Mouse (Mus musculus): ENCODE measurements around the gene Clasp2.

Gene Clasp2

GRCm38 (mm10) chr9:113805359-113805758 lies 64.1 kb downstream of the Clasp2 start:
- in situ Hi-C loops (cut with MboI; ENCODE audit: low pct_unique_long_range_greater_than_20kb in 1 of 2, low sequenced_read_pairs in 2 of 2, unreplicated experiment in 1 of 2): no loop called here

- in situ Hi-C loops (cut with MboI; ENCODE audit: low pct_unique_long_range_greater_than_20kb in 1 of 2, low sequenced_read_pairs in 2 of 2, unreplicated experiment in 1 of 2): no loop called here
These were observed 70.1 kb downstream of the Clasp2 start for GRCm38 (mm10) chr9:113811327-113811726.

GRCm38 (mm10) chr9:113811957-113812670 lies 70.8 kb downstream of the Clasp2 start:
- in situ Hi-C loops (cut with MboI; ENCODE audit: low pct_unique_long_range_greater_than_20kb in 1 of 2, low sequenced_read_pairs in 2 of 2, unreplicated experiment in 1 of 2): no loop called here

DNA sequence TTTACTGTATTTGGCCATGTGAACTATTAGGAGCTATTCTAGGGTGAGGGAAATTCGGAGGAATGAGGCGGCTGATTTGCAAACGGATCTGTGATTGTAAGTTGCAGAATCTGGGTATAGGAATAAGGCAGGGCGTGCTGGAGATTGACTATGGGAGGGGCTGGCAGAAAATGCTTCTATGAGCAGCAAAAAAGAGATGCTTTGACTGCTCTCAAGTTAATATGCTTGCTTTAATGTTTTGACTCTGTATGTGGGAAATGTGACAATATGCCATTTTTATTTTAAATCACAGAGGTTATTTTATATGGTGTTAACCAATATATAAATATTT lies 71.4 kb downstream of the Clasp2 start:
- in situ Hi-C loops (cut with MboI; ENCODE audit: low pct_unique_long_range_greater_than_20kb in 1 of 2, low sequenced_read_pairs in 2 of 2, unreplicated experiment in 1 of 2): no loop called here

GRCm38 (mm10) chr9:113813086-113813485 lies 71.8 kb downstream of the Clasp2 start:
- in situ Hi-C loops (cut with MboI; ENCODE audit: low pct_unique_long_range_greater_than_20kb in 1 of 2, low sequenced_read_pairs in 2 of 2, unreplicated experiment in 1 of 2): no loop called here

DNA sequence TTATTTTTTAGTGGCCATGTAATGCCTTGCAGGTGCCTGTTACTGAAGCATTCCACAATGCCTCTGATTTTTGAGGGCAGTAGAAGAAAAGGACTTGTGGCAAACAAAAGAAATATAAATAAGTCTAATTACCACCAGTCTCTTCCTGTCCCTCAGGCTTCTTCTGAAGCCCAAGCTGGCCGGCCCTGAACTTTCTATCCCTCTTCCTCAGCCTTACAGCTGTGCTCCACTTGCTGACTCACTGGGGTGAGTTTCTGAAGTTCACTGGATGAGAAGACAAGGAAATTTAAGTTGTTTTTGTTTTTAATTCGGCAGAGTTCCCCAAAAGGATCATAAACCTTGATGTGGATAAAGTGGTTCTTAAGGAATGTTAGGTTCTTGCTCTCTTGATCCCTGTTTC lies 74.6 kb downstream of the Clasp2 start:
- in situ Hi-C loops (cut with MboI; ENCODE audit: low pct_unique_long_range_greater_than_20kb in 1 of 2, low sequenced_read_pairs in 2 of 2, unreplicated experiment in 1 of 2): no loop called here

- in situ Hi-C loops (cut with MboI; ENCODE audit: low pct_unique_long_range_greater_than_20kb in 1 of 2, low sequenced_read_pairs in 2 of 2, unreplicated experiment in 1 of 2): no loop called here
These were observed 80.9 kb downstream of the Clasp2 start for GRCm38 (mm10) chr9:113822150-113822549.

- in situ Hi-C loops (cut with MboI; ENCODE audit: low pct_unique_long_range_greater_than_20kb in 1 of 2, low sequenced_read_pairs in 2 of 2, unreplicated experiment in 1 of 2): no loop called here
These were observed 87.4 kb downstream of the Clasp2 start for GRCm38 (mm10) chr9:113828719-113829118.

DNA sequence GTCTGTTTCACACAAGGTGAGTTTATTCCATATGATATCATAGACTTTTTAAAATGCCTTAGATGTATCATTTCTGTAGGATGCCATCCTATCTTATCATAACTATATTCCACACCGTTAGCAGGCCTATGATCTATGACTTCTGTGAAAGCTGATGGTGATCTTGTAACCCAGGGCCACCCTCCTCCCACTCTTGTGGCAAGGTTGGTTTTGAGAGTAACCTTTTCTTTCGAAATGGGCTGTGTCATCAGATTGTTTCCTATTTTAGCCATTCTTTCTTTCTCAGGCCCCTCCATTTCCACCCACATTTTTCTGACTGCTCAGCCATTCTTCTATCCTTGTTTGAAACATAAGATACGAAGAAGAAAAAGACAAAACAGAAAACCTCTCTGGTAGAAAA lies 88.9 kb downstream of the Clasp2 start:
- in situ Hi-C loops (cut with MboI; ENCODE audit: low pct_unique_long_range_greater_than_20kb in 1 of 2, low sequenced_read_pairs in 2 of 2, unreplicated experiment in 1 of 2): no loop called here

DNA sequence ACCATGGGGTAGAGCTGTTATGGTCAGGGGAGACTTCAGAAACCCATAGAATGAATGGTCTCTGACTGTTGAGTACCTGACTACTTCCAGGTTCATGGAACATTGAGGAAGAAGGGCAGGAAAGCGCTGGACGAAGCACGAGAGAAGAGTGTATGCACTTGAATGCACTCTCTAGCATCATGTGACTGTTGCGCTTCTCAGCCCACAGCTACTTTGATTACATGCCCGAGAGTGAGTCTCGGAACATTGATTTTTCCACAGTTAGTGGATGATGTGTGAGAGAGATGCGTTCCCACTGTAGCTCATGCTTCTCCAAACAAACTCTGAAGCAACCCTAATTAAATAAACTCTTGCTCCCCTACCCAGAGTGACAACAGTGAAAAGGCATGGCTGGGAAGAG lies 92.2 kb downstream of the Clasp2 start:
- in situ Hi-C loops (cut with MboI; ENCODE audit: low pct_unique_long_range_greater_than_20kb in 1 of 2, low sequenced_read_pairs in 2 of 2, unreplicated experiment in 1 of 2): no loop called here

DNA sequence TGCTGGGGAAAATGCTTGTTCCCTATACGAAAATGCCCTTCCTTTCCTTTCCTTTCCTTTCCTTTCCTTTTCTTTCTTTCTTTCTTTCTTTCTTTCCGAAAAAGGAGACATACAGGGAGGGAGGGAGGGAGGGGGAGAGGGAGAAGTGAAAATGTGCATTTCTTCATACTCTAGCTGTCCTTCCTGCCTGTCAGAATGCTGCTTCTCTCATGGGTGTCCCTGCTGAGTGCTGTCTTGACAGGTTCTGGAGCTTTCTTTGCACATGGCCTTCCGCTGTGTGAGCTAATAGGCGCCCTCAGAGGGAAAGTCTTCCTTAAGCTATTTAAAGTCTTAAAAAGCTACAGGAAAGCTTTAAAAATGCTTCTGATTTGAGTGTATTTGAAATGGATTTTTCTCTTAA lies 95.7 kb downstream of the Clasp2 start:
- in situ Hi-C loops (cut with MboI; ENCODE audit: low pct_unique_long_range_greater_than_20kb in 1 of 2, low sequenced_read_pairs in 2 of 2, unreplicated experiment in 1 of 2): no loop called here

DNA sequence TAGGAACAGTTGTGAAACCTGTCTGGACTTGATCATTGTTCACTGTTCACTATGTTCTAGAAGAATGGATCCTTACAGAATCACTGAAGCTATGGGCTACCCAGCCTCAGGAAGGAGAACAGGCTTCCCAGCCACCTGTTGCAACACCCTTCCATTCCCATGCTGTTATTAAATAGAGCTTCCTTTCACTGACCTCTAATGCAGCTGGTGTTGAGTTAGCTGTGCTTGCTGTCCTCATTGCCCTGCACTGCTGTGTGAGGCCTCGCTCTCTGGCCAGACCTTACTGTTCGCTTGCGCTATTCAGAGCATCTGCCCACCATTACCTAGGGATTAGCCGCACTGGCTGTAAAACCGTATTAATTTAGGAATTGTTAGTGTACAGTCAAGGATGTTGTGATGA lies 96.2 kb downstream of the Clasp2 start:
- in situ Hi-C loops (cut with MboI; ENCODE audit: low pct_unique_long_range_greater_than_20kb in 1 of 2, low sequenced_read_pairs in 2 of 2, unreplicated experiment in 1 of 2): no loop called here

GRCm38 (mm10) chr9:113844029-113844428 lies 102.8 kb downstream of the Clasp2 start:
- in situ Hi-C loops (cut with MboI; ENCODE audit: low pct_unique_long_range_greater_than_20kb in 1 of 2, low sequenced_read_pairs in 2 of 2, unreplicated experiment in 1 of 2): no loop called here

- in situ Hi-C loops (cut with MboI; ENCODE audit: low pct_unique_long_range_greater_than_20kb in 1 of 2, low sequenced_read_pairs in 2 of 2, unreplicated experiment in 1 of 2): no loop called here
These were observed 114.2 kb downstream of the Clasp2 start for GRCm38 (mm10) chr9:113855441-113855840.

GRCm38 (mm10) chr9:113857281-113857928 lies 116.1 kb downstream of the Clasp2 start:
- in situ Hi-C loops (cut with MboI; ENCODE audit: low pct_unique_long_range_greater_than_20kb in 1 of 2, low sequenced_read_pairs in 2 of 2, unreplicated experiment in 1 of 2): no loop called here

GRCm38 (mm10) chr9:113857929-113858440 lies 116.7 kb downstream of the Clasp2 start:
- in situ Hi-C loops (cut with MboI; ENCODE audit: low pct_unique_long_range_greater_than_20kb in 1 of 2, low sequenced_read_pairs in 2 of 2, unreplicated experiment in 1 of 2): no loop called here

DNA sequence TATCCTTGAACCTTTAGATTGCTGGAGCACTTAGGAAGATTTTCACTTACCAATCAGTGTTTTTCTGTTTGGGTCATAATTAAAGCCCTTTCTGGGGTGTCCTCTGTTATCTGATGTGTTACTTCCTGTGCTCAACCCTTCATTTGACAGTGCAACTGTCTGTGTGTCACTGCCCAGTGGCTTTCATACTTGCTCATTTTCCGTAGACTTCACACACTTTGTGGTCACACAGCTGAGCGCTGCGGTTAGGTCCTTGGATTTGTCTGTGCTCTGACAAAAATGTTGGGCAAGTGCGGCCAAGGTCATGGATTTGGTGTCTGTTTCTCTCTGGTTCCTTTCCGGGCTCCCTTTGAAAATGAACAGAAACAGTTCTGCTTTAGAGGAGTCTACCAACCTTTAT lies 118.1 kb downstream of the Clasp2 start:
- in situ Hi-C loops (cut with MboI; ENCODE audit: low pct_unique_long_range_greater_than_20kb in 1 of 2, low sequenced_read_pairs in 2 of 2, unreplicated experiment in 1 of 2): no loop called here

DNA sequence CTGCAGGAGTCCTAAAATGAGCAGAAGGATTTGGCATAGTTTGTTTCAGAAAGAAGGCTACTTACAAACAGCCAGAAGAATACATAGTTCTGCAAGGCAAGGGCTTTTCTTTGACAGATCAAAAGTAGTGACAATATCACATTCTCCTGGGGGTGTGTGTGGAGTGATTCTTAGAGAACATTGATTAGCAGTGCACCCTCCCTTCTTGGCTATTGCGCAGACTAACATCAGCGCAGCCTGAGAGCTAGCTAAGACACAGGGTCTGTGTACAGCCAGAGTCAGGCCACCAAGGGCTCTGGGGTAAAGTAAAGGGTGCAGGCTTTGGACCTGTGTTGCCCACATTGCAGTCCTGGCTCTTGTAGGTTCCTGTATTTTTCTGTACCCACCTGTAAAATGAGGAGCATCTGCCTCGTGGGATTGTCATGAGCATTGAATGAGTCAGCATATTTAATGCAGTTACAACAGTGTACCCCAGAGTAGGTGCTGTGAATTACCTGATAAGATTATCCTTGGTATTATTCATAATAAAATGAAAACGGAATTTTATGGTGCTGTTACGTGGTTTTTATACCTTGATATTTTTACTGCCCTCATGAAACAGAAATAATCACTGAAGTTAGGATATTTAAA lies 122.2 kb downstream of the Clasp2 start:
- in situ Hi-C loops (cut with MboI; ENCODE audit: low pct_unique_long_range_greater_than_20kb in 1 of 2, low sequenced_read_pairs in 2 of 2, unreplicated experiment in 1 of 2): no loop called here

DNA sequence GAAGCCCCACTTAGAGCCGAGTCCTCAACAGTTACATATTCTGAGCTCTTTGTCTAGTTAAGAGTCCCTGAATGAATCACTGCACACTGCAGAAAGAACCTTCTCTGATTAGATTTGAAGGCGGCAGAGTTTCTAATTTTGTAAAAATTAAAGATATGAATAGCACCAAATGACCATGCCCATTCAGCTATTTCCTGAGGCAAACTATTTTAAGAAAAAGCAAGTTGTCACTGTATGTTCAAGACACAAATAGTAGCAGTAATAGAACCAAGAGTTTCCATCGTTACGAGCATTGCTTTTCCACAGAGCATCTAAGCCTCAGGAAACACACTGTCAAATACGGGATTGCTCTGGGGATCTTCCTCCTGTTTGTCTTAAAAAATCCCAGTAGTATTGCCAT lies 126.7 kb downstream of the Clasp2 start:
- in situ Hi-C loops (cut with MboI; ENCODE audit: low pct_unique_long_range_greater_than_20kb in 1 of 2, low sequenced_read_pairs in 2 of 2, unreplicated experiment in 1 of 2): no loop called here

GRCm38 (mm10) chr9:113894903-113895302 lies 153.6 kb downstream of the Clasp2 start:
- in situ Hi-C loops (cut with MboI; ENCODE audit: low pct_unique_long_range_greater_than_20kb in 1 of 2, low sequenced_read_pairs in 2 of 2, unreplicated experiment in 1 of 2): no loop called here
